Mouse (Mus musculus) myocyte (in vitro differentiated cells): ENCODE data around the gene Myadm. TPM values are rescaled to one million over a fixed set of nuclear protein-coding genes. Genes with fewer than 3 reads are reported as not detected.

ENCODE experiments used
- H3K27me3 ChIP-seq: one replicate; pipeline ENCODE4 v1.6.1; 2011; ENCODE audit not compliant: control insufficient read depth, insufficient read depth, insufficient read length
- H3K36me3 ChIP-seq: one replicate; pipeline ENCODE4 v1.6.1; 2011; ENCODE audit not compliant: control insufficient read depth, insufficient read depth
- H3K4me2 ChIP-seq: one replicate; pipeline ENCODE4 v1.6.1; 2011; ENCODE audit warnings: low read depth, control low read depth
- H3K4me3 ChIP-seq: one replicate; pipeline ENCODE4 v1.5.1; 2011; ENCODE audit warnings: mild to moderate bottlenecking, control low read depth, moderate library complexity
- H3K79me2 ChIP-seq: one replicate; pipeline ENCODE4 v1.6.1; 2011; ENCODE audit not compliant: control insufficient read depth, insufficient read depth
- H3ac ChIP-seq: one replicate; pipeline ENCODE4 v1.6.1; 2011; ENCODE audit not compliant: control insufficient read depth, insufficient read length
- CEBPB ChIP-seq: IDR thresholded peaks from 2 replicates; pipeline ENCODE4 v1.6.1; 2011; ENCODE audit warnings: mild to moderate bottlenecking, moderate library complexity; ENCODE audit not compliant: poor library complexity, insufficient read depth, severe bottlenecking
- E2F4 ChIP-seq: IDR thresholded peaks from one replicate; pipeline ENCODE4 v1.6.1; 2011; ENCODE audit warnings: mild to moderate bottlenecking, control low read depth, moderate library complexity; ENCODE audit not compliant: insufficient read depth
- MAX ChIP-seq: IDR thresholded peaks from one replicate; pipeline ENCODE4 v1.6.1; 2011; ENCODE audit warnings: low read depth, mild to moderate bottlenecking, control low read depth
- MYOD1 ChIP-seq, 3 experiments: IDR thresholded peaks; one replicate each; pipeline ENCODE4 v1.6.1; 2011; ENCODE audit warnings: control low read depth in 2 of 3, low read depth in 2 of 3, mild to moderate bottlenecking in 2 of 3, moderate library complexity in 1 of 3; ENCODE audit not compliant: insufficient read length in 2 of 3, control insufficient read depth in 1 of 3
- MYOG ChIP-seq, 3 experiments: IDR thresholded peaks; one replicate each; pipeline ENCODE4 v1.6.1; 2011; ENCODE audit warnings: control low read depth in 2 of 3, low read depth in 2 of 3, mild to moderate bottlenecking in 2 of 3; ENCODE audit not compliant: insufficient read length in 2 of 3, control insufficient read depth in 1 of 3, insufficient read depth in 1 of 3
- POLR2A ChIP-seq: IDR thresholded peaks from one replicate; pipeline ENCODE4 v1.6.1; 2011; ENCODE audit warnings: low read depth, mild to moderate bottlenecking, control low read depth, moderate library complexity; ENCODE audit not compliant: insufficient read length
- POLR2AphosphoS2 ChIP-seq: IDR thresholded peaks from one replicate; pipeline ENCODE4 v1.6.1; 2011; ENCODE audit warnings: low read depth, control low read depth; ENCODE audit not compliant: insufficient read length
- REST ChIP-seq: IDR thresholded peaks from one replicate; pipeline ENCODE4 v1.6.1; 2011; ENCODE audit warnings: mild to moderate bottlenecking, control low read depth, moderate library complexity; ENCODE audit not compliant: insufficient read depth, insufficient read length
- SRF ChIP-seq: IDR thresholded peaks from one replicate; pipeline ENCODE4 v1.6.1; 2011; ENCODE audit warnings: low read depth; ENCODE audit not compliant: control insufficient read depth, insufficient read length
- TCF12 ChIP-seq: IDR thresholded peaks from one replicate; pipeline ENCODE4 v1.6.1; 2011; ENCODE audit warnings: mild to moderate bottlenecking, control low read depth; ENCODE audit not compliant: poor library complexity, insufficient read depth, severe bottlenecking
- TCF3 ChIP-seq: IDR thresholded peaks from one replicate; pipeline ENCODE4 v1.6.1; 2011; ENCODE audit warnings: low read depth, control low read depth; ENCODE audit not compliant: insufficient read length
- USF1 ChIP-seq: IDR thresholded peaks from one replicate; pipeline ENCODE4 v1.6.1; 2011; ENCODE audit warnings: low read depth, mild to moderate bottlenecking, control low read depth, moderate library complexity
- polyA plus RNA-seq: library from polyadenylated mRNA; unstranded; fragments of >200 nt; fragmentation: generic; extraction: Trizol; gene quantifications from one replicate; pipeline ENCODE4 v1.2.1, GENCODE M21; 2012; ENCODE audit warnings: missing spikeins

The Myadm gene
- 209 TPM for polyA plus RNA-seq

- Histone ChIP-seq H3K36me3 (peaks cover 9% of the 10 kb centered on the region), H3K4me2 (peak within 1 kb of the TSS; percentile 100), H3K4me3 (peak within 1 kb of the TSS; percentile 61), H3K27me3 (no peaks in the 10 kb centered on the region), H3ac (peak within 1 kb of the TSS; percentile 16), H3K79me2 (peaks cover 24% of the 10 kb centered on the region)
- peak; percentile 65 for TF ChIP-seq POLR2AphosphoS2
- peak in 2 of 3 experiments; percentile 49 to 66 for TF ChIP-seq MYOD1 (IDR thresholded peaks at IDR 0.05; ENCODE audit: control insufficient read depth in 1 of 3, insufficient read length in 2 of 3, low read depth in 2 of 3)
- peak in 2 of 3 experiments; percentile 29 to 55 for TF ChIP-seq MYOG (IDR thresholded peaks at IDR 0.05; ENCODE audit: control insufficient read depth in 1 of 3, insufficient read depth in 1 of 3, insufficient read length in 2 of 3, low read depth in 2 of 3)
- no peak for TF ChIP-seq TCF3
- TF ChIP-seq TCF12, result no peak
- no peak for TF ChIP-seq CEBPB
- no peak for TF ChIP-seq E2F4
- TF ChIP-seq REST, result no peak
- TF ChIP-seq USF1, result no peak
- no peak for TF ChIP-seq SRF
- no peak for TF ChIP-seq MAX
- TF ChIP-seq POLR2A, result peak; percentile 76
Observed at GRCm38 (mm10) chr7:3288976-3289970, at the start of gene Myadm, which contains the start of gene Prkcg. Gene Myadm, plus strand, starts transcription at chr7:3289080. Gene Prkcg, plus strand, starts transcription at chr7:3289179.

DNA sequence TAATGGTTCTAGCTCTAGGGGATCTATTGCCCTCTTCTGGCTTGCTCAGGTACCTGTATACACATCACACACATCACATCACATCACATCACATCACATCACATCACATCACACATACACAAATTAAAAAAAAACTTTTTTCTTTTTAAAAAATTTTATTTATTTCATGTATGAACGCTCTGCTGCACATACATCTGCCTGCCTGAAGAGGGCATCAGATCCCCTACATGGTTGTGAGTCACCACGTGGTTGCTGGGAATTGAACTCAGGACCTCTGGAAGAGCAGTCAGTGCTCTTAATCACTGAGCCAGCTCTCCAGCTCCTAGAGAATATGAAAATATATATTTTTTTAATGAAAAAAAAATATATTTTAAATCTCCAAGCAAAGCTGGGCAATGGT is 49.7 kb upstream of the Myadm start:
- no peak overlapping the region for H3K4me3 ChIP-seq
- no peaks in the 10 kb centered on the region for H3K79me2 ChIP-seq
- TF ChIP-seq USF1 (no peak), SRF (no peak), REST (no peak), MYOD1 (IDR thresholded peaks at IDR 0.05; ENCODE audit: control insufficient read depth in 1 of 3, insufficient read length in 2 of 3, low read depth in 2 of 3) (no peak), TCF3 (no peak), MAX (no peak), MYOG (IDR thresholded peaks at IDR 0.05; ENCODE audit: control insufficient read depth in 1 of 3, insufficient read depth in 1 of 3, insufficient read length in 2 of 3, low read depth in 2 of 3) (no peak), POLR2AphosphoS2 (no peak), CEBPB (no peak), E2F4 (no peak), POLR2A (no peak), TCF12 (no peak)
- no peak overlapping the region for H3ac ChIP-seq
- no peak overlapping the region for H3K4me2 ChIP-seq
- H3K36me3 ChIP-seq, result no peaks in the 10 kb centered on the region
- no peaks in the 10 kb centered on the region for H3K27me3 ChIP-seq

- H3K36me3 ChIP-seq, result no peaks in the 10 kb centered on the region
- H3K4me3 ChIP-seq, result no peak overlapping the region
- no peak overlapping the region for H3ac ChIP-seq
- H3K79me2 ChIP-seq, result no peaks in the 10 kb centered on the region
- no peak overlapping the region for H3K4me2 ChIP-seq
- TF ChIP-seq REST, result no peak
- no peak for TF ChIP-seq CEBPB
- TF ChIP-seq E2F4, result no peak
- TF ChIP-seq USF1, result no peak
- TF ChIP-seq TCF3, result no peak
- no peak for TF ChIP-seq POLR2AphosphoS2
- TF ChIP-seq MYOG (IDR thresholded peaks at IDR 0.05; ENCODE audit: control insufficient read depth in 1 of 3, insufficient read depth in 1 of 3, insufficient read length in 2 of 3, low read depth in 2 of 3), result no peak
- TF ChIP-seq TCF12, result no peak
- TF ChIP-seq MAX, result no peak
- TF ChIP-seq MYOD1 (IDR thresholded peaks at IDR 0.05; ENCODE audit: control insufficient read depth in 1 of 3, insufficient read length in 2 of 3, low read depth in 2 of 3), result no peak
- TF ChIP-seq SRF, result no peak
- TF ChIP-seq POLR2A, result no peak
- H3K27me3 ChIP-seq, result no peaks in the 10 kb centered on the region
Observed at GRCm38 (mm10) chr7:3260701-3261100, 28.2 kb upstream of the Myadm start.

- Histone ChIP-seq H3ac (no peak overlapping the region), H3K27me3 (no peaks in the 10 kb centered on the region), H3K36me3 (no peaks in the 10 kb centered on the region), H3K79me2 (no peaks in the 10 kb centered on the region), H3K4me2 (no peak overlapping the region), H3K4me3 (no peak overlapping the region)
- TF ChIP-seq MYOG (IDR thresholded peaks at IDR 0.05; ENCODE audit: control insufficient read depth in 1 of 3, insufficient read depth in 1 of 3, insufficient read length in 2 of 3, low read depth in 2 of 3) (no peak), TCF12 (no peak), USF1 (no peak), CEBPB (no peak), POLR2AphosphoS2 (no peak), MYOD1 (IDR thresholded peaks at IDR 0.05; ENCODE audit: control insufficient read depth in 1 of 3, insufficient read length in 2 of 3, low read depth in 2 of 3) (no peak), E2F4 (no peak), REST (no peak), POLR2A (no peak), SRF (no peak), MAX (no peak), TCF3 (no peak)
Observed at GRCm38 (mm10) chr7:3261446-3261845, 27.4 kb upstream of the Myadm start.
